ENCODE assay signal across 27 mouse cellular contexts in genomic region chr6:93113361-93113760, GRCm38 (mm10).
A peak's percentile ranks its signal among the peaks of the same experiment; 100 is the strongest.
DNase-seq lines count a peak whose midpoint lies in the region; ATAC-seq lines count a peak whose summit lies in the region.
"Had no signal": no experiment of that assay in that cellular context is flagged by ENCODE, and none has a peak within 500 bp of the region (broad histone marks: within the 10 kb centered on the region; RNA-seq: fewer than 3 reads in every experiment).

No protein-coding gene starts in this region.

- no peaks in the 10 kb centered on the region for H3K36me3 ChIP-seq in lung, embryonic 16.5 days (ENCODE audit: control insufficient read depth, insufficient read depth, low read length)
- H3K36me3 ChIP-seq: embryonic facial prominence, embryonic 10.5 days; embryonic facial prominence, embryonic 13.5 days; heart, embryonic 12.5 days; heart, embryonic 15.5 days; hindbrain, embryonic 10.5 days; hindbrain, embryonic 13.5 days had no signal

- H3K4me2 ChIP-seq in lung, embryonic 16.5 days (ENCODE audit: low read depth, low read length): no peak overlapping the region
- H3K4me2 ChIP-seq: embryonic facial prominence, embryonic 13.5 days; forebrain, embryonic 13.5 days; heart, embryonic 12.5 days; heart, embryonic 15.5 days; hindbrain, embryonic 13.5 days had no signal

- no peak for DNase-seq in lung, postnatal 14 days
- DNase-seq in 3T3-L1 (ENCODE audit: low read depth, low spot score): peak; percentile 46
- DNase-seq in Muller cell, postnatal 12 days (ENCODE audit: inconsistent ontology term): peak; percentile 74
- DNase-seq in lung, postnatal 36 days: peak; percentile 11
- DNase-seq in layer of hippocampus, adult 9-11 months: no peak
- DNase-seq: adrenal gland, adult 2 months; adrenal gland, postnatal 14 days; cerebellum, adult 11-12 months; cerebellum, adult 8-10 months; cerebellum, postnatal 10 days; cerebellum, postnatal 36 days; embryo, embryonic 11 days; gastrocnemius, postnatal 25 days; heart, adult 18-20 months; heart, postnatal 10 days; heart, postnatal 36 days had no signal

- no peak overlapping the region for H3K9ac ChIP-seq in lung, embryonic 16.5 days (ENCODE audit: low read length)
- H3K9ac ChIP-seq: embryonic facial prominence, embryonic 13.5 days; forebrain, embryonic 13.5 days; heart, embryonic 12.5 days; heart, embryonic 15.5 days; hindbrain, embryonic 13.5 days had no signal

- H3K27ac ChIP-seq in lung, embryonic 16.5 days (ENCODE audit: low read length): peak overlapping the region; percentile 1; the same call in 1 of the 2 replicates
- H3K27ac ChIP-seq: embryonic facial prominence, embryonic 10.5 days; embryonic facial prominence, embryonic 13.5 days; forebrain, embryonic 13.5 days; heart, embryonic 15.5 days; hindbrain, embryonic 10.5 days; hindbrain, embryonic 13.5 days had no signal

- no peaks in the 10 kb centered on the region for H3K9me3 ChIP-seq in lung, embryonic 16.5 days (ENCODE audit: control insufficient read depth, low read length)
- H3K9me3 ChIP-seq: embryonic facial prominence, embryonic 10.5 days; embryonic facial prominence, embryonic 13.5 days; heart, embryonic 12.5 days; heart, embryonic 15.5 days; hindbrain, embryonic 10.5 days; hindbrain, embryonic 13.5 days had no signal

- H3K4me1 ChIP-seq in lung, embryonic 16.5 days (replicated peaks; ENCODE audit: control insufficient read depth, insufficient read depth, low read length): no peaks in the 10 kb centered on the region
- H3K4me1 ChIP-seq: embryonic facial prominence, embryonic 10.5 days; embryonic facial prominence, embryonic 13.5 days; forebrain, embryonic 13.5 days; heart, embryonic 12.5 days; hindbrain, embryonic 10.5 days; hindbrain, embryonic 13.5 days had no signal

- no peak overlapping the region for H3K4me3 ChIP-seq in lung, embryonic 16.5 days (ENCODE audit: low read length)
- H3K4me3 ChIP-seq: embryonic facial prominence, embryonic 10.5 days; embryonic facial prominence, embryonic 13.5 days; erythroblast, embryonic 14.5 days; forebrain, embryonic 13.5 days; heart, embryonic 12.5 days; heart, embryonic 15.5 days; hindbrain, embryonic 10.5 days; hindbrain, embryonic 13.5 days had no signal

- no peaks in the 10 kb centered on the region for H3K27me3 ChIP-seq in lung, embryonic 16.5 days (ENCODE audit: control insufficient read depth, insufficient read depth, low read depth, low read length)
- H3K27me3 ChIP-seq: embryonic facial prominence, embryonic 13.5 days; forebrain, embryonic 13.5 days; heart, embryonic 12.5 days; heart, embryonic 15.5 days; hindbrain, embryonic 13.5 days had no signal

- ATAC-seq in lung, embryonic 16.5 days (ENCODE audit: low read depth): peak; percentile 75
- ATAC-seq: forebrain, embryonic 13.5 days; forebrain, embryonic 16.5 days; hindbrain, embryonic 16.5 days had no signal

- WGBS in lung, embryonic 16.5 days: 53% methylated on average over 3 of the region's 3 CpGs

Comparison
In these comparisons a context has a peak if more than half of its experiments do, and no peak if none do; other contexts are left out.
1. DNase-seq: peak in 3T3-L1 (single experiment), Muller cell, postnatal 12 days (single experiment) and lung, postnatal 36 days (single experiment); none in lung, postnatal 14 days (single experiment) and layer of hippocampus, adult 9-11 months (single experiment).